In genomic region chr5:88968923-88969639, GRCm38 (mm10) we compare ENCODE assay signal across 14 mouse cellular contexts.
DNase-seq lines count a peak whose midpoint lies in the region; ATAC-seq and TF ChIP-seq lines count a peak whose summit lies in the region.
"Had no signal": no experiment of that assay in that cellular context is flagged by ENCODE, and none has a peak within 500 bp of the region (broad histone marks: within the 10 kb centered on the region; RNA-seq: fewer than 3 reads in every experiment).

No protein-coding gene starts in this region.

- no peak for TF ChIP-seq CTCF in lung, embryonic 14.5 days (IDR thresholded peaks at IDR 0.05; ENCODE audit: low read depth)
- TF ChIP-seq CTCF in hindbrain, postnatal 0 days (IDR thresholded peaks at IDR 0.05; ENCODE audit: low read depth), result no peak

- H3K4me1 ChIP-seq in lung, embryonic 14.5 days (ENCODE audit: insufficient read depth), result 0 out of 2 replicates have a peak, but pooled peaks cover 4% of the 10 kb centered on the region
- peaks cover 4% of the 10 kb centered on the region; the same call in 1 of the 2 replicates for H3K4me1 ChIP-seq in hindbrain, postnatal 0 days (ENCODE audit: insufficient read depth, low read length)
- H3K4me1 ChIP-seq: embryonic facial prominence, embryonic 12.5 days had no signal

- no peak overlapping the region for H3K4me2 ChIP-seq in lung, embryonic 14.5 days
- no peak overlapping the region for H3K4me2 ChIP-seq in hindbrain, postnatal 0 days (ENCODE audit: low read depth, low read length)
- H3K4me2 ChIP-seq: embryonic facial prominence, embryonic 12.5 days; liver, embryonic 12.5 days had no signal

- no peak overlapping the region for H3K27ac ChIP-seq in lung, embryonic 14.5 days (ENCODE audit: low read depth)
- H3K27ac ChIP-seq in hindbrain, postnatal 0 days, result no peak overlapping the region
- H3K27ac ChIP-seq: embryonic facial prominence, embryonic 12.5 days; liver, embryonic 12.5 days had no signal

- intact Hi-C loops in gastrocnemius, postnatal 36 days (cut with DNase I), result no loop called here

- no peak overlapping the region for H3K4me3 ChIP-seq in lung, embryonic 14.5 days (ENCODE audit: low read depth, low read length)
- no peak overlapping the region for H3K4me3 ChIP-seq in hindbrain, postnatal 0 days (ENCODE audit: low read length)
- H3K4me3 ChIP-seq: embryonic facial prominence, embryonic 12.5 days; liver, embryonic 12.5 days had no signal

- no peaks in the 10 kb centered on the region for H3K36me3 ChIP-seq in lung, embryonic 14.5 days (ENCODE audit: insufficient read depth)
- no peaks in the 10 kb centered on the region for H3K36me3 ChIP-seq in hindbrain, postnatal 0 days (ENCODE audit: insufficient read depth, low read length)
- H3K36me3 ChIP-seq: embryonic facial prominence, embryonic 12.5 days; liver, embryonic 12.5 days had no signal

- ATAC-seq in lung, embryonic 14.5 days (ENCODE audit: insufficient read depth), result no peak
- ATAC-seq in hindbrain, postnatal 0 days, result no peak
- ATAC-seq: liver, embryonic 12.5 days had no signal

- H3K9ac ChIP-seq in lung, embryonic 14.5 days, result no peak overlapping the region
- H3K9ac ChIP-seq in hindbrain, postnatal 0 days (replicated peaks; ENCODE audit: low read length), result no peak overlapping the region
- H3K9ac ChIP-seq: embryonic facial prominence, embryonic 12.5 days; liver, embryonic 12.5 days had no signal

- H3K27me3 ChIP-seq in lung, embryonic 14.5 days (ENCODE audit: insufficient read depth, low read length), result no peaks in the 10 kb centered on the region
- no peaks in the 10 kb centered on the region for H3K27me3 ChIP-seq in hindbrain, postnatal 0 days (ENCODE audit: insufficient read depth, low read length)
- H3K27me3 ChIP-seq: embryonic facial prominence, embryonic 12.5 days; liver, embryonic 12.5 days had no signal

- peak; percentile 24 for DNase-seq in gastrocnemius, postnatal 25 days
- DNase-seq in gastrocnemius, postnatal 36 days, result no peak
- peak; percentile 28 for DNase-seq in lung, embryonic 14.5 days
- no peak for DNase-seq in lung, postnatal 14 days
- DNase-seq in embryo, embryonic 11 days, result peak; percentile 35
- DNase-seq in yolk sac, embryonic 10.5 days (ENCODE audit: low spot score), result peak; percentile 57
- no peak for DNase-seq in cerebellum, adult 11 months
- no peak for DNase-seq in hindbrain, postnatal 0 days (ENCODE audit: low spot score)
- DNase-seq: cerebellum, adult 9-10 months; heart, postnatal 10 days; kidney, postnatal 10 days; retina, postnatal 1 day had no signal

- WGBS in lung, embryonic 14.5 days, result 20% methylated on average over 11 of the region's 11 CpGs
- WGBS in hindbrain, postnatal 0 days, result 39% methylated on average over 11 of the region's 11 CpGs

- no peaks in the 10 kb centered on the region for H3K9me3 ChIP-seq in lung, embryonic 14.5 days (ENCODE audit: low read depth, low read length)
- H3K9me3 ChIP-seq in hindbrain, postnatal 0 days (ENCODE audit: low read length), result no peaks in the 10 kb centered on the region
- H3K9me3 ChIP-seq: embryonic facial prominence, embryonic 12.5 days; liver, embryonic 12.5 days had no signal

Comparison
In these comparisons a context has a peak if more than half of its experiments do, and no peak if none do; other contexts are left out.
1. DNase-seq: peak in gastrocnemius, postnatal 25 days (single experiment), lung, embryonic 14.5 days (single experiment), embryo, embryonic 11 days (single experiment) and yolk sac, embryonic 10.5 days (single experiment); none in gastrocnemius, postnatal 36 days (0 of 2), lung, postnatal 14 days (single experiment), cerebellum, adult 11 months (single experiment) and hindbrain, postnatal 0 days (single experiment).